Mouse (Mus musculus) left cerebral cortex, adult 9 months (tissue): ENCODE results near the gene Fgfr2.
A peak's percentile ranks its signal among the peaks of the same experiment; 100 is the strongest.

Source experiments
- DNase-seq, 2 experiments: peaks; one replicate each; pipeline ENCODE4 v3.0.0; 2022; ENCODE audit warnings: low spot score in 2 of 2

Gene Fgfr2

DNA sequence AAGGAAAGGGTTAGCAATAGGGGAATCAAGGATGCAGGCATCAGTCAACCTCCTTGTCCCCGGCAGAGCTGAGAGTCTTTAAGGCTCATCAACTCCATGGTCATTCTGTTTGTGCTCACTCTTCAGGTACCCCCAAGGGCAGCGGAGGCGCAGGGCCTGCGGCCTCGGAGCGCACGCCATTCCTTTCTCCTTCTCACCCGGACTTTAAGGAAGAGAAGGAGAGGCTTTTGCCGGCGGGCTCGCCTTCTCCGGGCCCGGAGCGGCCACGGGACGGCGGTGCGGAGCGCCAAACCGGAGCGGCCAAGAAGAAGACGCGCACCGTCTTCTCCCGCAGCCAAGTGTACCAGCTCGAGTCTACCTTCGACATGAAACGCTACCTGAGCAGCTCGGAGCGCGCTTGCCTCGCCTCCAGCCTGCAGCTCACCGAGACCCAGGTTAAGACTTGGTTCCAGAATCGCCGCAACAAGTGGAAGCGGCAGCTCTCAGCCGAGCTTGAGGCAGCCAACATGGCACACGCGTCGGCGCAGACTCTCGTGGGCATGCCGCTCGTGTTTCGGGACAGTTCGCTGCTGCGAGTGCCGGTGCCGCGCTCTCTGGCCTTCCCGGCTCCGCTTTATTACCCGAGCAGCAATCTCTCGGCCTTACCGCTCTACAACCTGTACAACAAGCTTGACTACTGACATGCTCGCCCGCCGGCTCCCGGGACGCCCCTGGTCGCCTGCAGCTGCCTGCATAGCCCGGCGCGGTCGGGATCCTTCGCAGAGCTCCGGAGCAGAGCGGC is 1567.7 kb downstream of the Fgfr2 start:
- DNase-seq, result no peak

- no peak for DNase-seq
Observed at GRCm38 (mm10) chr7:131554341-131555180, 1568.6 kb downstream of the Fgfr2 start.

- DNase-seq, result no peak
Observed at GRCm38 (mm10) chr7:131553771-131554175, 1569.4 kb downstream of the Fgfr2 start.

DNA sequence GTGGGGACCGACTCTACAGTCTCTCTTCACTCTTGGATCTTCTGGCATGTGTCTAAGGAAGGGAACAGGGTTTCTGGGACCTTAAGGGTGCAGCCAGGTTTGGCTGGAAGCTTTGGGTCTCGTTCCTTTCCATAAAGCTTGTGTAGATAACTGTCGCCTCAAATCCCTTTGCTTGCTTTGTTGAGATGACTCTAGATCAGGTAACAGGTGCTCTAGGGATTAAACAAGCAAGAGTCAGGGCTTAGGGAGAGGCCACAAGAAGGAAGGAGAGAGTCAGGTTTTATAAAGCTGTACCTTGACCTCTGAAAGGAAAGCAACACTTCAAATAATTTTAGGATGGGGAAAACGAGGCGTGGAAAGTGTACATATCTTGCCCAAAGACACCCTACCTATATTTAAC is 1570.4 kb downstream of the Fgfr2 start:
- DNase-seq, result no peak

GRCm38 (mm10) chr7:131551931-131552741 is 1571.0 kb downstream of the Fgfr2 start:
- DNase-seq, result no peak

GRCm38 (mm10) chr7:131551471-131551870 is 1571.7 kb downstream of the Fgfr2 start:
- DNase-seq, result no peak

DNA sequence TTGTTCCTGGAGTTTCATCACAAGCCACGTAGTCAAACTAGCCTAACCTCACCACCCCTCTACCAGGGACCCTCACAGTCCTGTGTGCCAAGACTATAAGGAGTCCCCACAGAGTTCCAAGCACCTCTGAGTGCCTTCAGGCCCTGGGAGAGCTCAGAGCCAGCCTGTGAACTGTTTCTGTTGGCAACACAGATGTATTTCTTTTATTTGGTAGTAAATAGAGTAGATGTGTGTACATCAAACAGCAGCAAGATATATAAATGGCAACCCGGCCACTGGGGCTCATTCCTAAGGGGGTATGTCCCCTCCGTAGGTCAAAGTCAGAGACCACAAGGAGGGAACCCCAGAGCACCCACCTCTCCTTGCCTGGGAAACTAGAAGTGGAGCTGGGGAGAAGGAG is 1574.7 kb downstream of the Fgfr2 start, which contains the start of gene Hmx2:
Hmx2 (plus strand) TSS at position 301 of the 400 bp plus-strand sequence.
- DNase-seq, result no peak

DNA sequence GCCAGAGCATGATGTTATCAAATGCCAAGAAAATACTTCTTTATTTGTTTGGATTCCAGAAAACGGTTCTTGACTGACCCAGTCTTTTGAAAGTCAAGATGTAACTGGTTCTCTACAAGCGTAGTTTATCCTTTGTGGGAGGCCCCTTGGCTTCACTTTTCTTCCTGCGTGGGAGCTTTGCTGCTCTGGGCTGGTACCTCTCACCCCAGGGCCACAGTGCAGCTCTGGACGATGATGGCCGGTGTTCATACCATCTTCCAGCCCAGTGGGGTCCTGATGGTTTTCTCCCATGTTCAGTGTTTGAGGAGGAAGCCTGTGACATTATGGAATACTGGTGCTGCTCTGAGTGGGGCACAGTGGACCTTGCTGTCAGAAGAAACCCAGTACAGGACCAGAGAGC is 1575.7 kb downstream of the Fgfr2 start:
- no peak for DNase-seq

- DNase-seq, result no peak
Observed at GRCm38 (mm10) chr7:131546423-131546822, 1576.7 kb downstream of the Fgfr2 start.

DNA sequence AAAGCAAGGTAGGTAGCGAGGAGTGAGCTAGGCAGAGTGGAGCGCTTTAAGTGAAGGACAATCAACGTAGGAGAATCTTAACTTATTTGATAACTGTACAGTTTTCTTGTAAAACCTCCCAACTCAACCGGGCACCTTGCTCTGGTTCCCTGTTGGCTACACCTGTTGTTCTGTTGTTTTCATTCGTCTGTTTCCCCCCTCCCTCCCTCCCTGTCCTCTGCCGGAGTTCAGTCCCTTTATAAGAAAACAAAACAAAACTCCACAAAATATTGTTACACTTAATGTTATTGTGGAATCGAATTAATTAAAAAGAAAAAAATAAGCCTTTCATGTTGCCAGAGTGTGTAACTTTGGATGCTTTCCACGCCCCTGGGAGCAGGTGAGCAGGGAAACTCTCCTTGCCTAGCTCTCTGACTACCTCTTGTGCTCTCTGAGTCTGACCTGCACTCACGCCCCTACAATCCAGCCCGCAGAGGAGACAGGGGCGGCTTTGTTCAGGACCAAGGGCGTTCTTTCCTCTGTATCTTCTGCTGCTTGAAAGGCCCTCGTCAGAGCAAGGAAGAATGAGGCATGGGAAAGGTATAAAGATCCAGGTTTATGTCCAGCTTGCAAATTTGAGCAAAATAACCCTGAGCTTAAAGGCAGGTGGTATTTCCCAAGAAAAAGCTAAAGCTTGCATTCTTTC is 1577.3 kb downstream of the Fgfr2 start:
- no peak for DNase-seq

- DNase-seq, result no peak
Observed at GRCm38 (mm10) chr7:131544871-131545270, 1578.3 kb downstream of the Fgfr2 start.

DNA sequence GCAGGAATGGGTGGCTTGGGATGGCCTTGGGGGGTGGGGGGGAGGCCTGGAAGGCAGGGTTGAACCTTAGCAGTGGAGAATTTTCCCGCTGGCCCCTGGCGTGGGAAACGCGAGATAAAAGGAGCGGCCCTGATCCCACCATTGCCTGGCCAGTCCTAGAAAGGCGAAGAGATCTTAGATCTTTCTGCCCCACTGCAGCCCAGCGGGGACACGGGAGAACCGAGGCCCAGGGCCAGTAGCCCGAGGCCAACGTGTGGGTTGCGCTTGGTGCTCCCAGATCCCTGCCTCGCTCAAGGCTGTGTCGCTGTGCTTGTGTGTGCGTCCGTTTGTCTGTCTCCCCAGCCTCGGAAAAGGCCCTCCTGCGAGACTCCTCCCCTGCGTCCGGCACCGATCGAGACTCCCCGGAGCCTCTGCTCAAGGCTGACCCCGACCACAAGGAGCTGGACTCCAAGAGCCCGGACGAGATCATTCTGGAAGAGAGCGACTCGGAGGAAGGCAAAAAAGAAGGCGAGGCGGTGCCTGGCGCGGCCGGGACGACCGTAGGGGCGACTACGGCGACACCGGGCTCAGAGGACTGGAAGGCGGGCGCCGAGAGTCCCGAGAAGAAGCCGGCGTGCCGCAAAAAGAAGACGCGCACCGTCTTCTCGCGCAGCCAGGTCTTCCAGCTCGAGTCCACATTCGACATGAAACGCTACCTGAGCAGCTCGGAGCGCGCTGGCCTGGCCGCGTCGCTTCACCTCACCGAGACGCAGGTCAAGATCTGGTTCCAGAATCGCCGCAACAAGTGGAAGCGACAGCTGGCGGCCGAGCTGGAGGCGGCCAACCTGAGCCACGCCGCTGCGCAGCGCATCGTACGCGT is 1579.3 kb downstream of the Fgfr2 start:
- no peak for DNase-seq

GRCm38 (mm10) chr7:131542872-131543622 is 1580.1 kb downstream of the Fgfr2 start:
- no peak for DNase-seq

DNA sequence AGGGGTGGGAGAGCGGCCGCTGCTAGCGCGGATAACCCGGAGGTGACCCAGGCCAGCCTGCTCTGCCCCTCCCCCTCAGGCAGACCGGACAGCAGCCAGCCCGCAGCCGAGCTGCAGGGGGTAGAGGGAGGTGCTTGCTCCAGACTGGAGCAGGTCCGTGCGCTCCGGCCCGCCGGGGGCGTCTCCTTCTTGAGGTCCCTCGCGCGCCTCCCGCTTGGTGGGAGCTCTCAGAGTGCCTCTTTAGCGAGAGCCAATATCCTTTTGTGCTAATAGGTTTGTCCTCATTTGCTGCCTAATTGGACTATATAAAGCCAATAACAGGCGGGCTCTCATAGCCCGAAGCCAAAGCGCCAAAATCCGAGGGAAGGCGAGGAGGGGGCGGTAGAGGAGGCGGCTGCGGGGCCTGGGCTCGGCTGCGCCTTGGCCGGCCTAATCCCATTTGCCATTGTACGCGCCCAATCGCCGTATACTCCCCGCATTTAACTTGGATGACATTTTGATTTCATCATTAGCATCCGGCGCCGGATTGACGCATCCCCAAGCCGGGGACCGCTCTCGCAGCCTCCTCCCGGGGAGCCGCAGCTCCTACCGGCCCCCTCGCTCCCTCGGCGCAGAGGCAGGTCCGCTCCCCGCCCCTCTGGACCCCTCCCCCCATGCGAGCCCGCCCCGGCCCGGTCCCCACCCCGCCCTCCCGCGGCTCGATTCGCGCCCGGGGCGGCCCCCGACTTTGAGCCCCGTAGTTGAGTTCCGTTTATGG is 1580.9 kb downstream of the Fgfr2 start, which contains the start of gene Hmx3:
Hmx3 (plus strand) TSS at position 753 of the 757 bp plus-strand sequence.
- no peak for DNase-seq

DNA sequence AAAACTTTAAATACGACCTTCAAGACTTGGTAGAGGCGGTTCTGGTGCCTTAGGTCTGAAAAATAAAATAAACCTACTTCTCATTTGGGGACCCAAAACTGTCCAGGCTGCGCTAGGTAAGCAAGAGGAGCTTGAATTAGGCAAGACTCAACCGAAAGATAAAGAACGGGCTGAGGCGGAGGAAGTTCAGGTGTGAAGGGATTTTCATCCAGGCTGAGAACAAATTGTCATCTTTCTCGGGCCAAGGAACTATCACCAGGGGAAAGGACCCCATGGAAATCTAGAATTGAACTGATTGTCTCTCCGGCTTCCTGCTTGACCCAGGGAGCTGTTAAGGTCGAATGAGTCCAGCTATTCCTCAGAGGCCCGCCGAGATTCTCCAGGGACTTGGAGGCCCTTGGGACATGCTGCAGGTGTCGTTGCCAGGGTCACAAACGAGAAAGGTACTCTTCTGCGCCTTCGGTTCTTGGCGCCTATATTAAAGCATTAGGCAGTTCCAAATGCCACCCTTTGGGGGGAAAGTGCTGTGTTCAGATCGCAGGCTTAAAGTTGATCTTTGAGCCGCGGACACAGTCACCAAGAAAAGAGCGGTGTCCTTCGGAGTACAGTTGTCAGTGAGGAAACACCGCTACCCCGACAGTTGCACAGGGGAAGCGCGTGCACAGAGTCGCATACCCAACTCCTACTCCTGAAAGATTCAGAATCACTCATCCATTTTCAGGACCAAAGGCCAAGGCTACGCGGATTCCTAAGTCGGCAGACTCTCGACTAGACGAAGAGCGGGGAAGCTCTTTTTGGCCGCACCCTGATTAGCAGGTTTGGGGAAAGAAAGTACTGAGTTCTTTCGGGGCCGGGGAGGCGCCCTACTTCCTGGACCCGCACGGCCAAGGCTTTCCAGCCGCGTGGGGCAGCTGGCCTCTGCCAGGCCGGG is 1581.7 kb downstream of the Fgfr2 start:
- no peak for DNase-seq

GRCm38 (mm10) chr7:131539979-131540378 is 1583.2 kb downstream of the Fgfr2 start:
- DNase-seq, result peak in 1 of 2 experiments; percentile 89

- DNase-seq, result no peak
Observed at GRCm38 (mm10) chr7:131503739-131504138, 1619.4 kb downstream of the Fgfr2 start.

DNA sequence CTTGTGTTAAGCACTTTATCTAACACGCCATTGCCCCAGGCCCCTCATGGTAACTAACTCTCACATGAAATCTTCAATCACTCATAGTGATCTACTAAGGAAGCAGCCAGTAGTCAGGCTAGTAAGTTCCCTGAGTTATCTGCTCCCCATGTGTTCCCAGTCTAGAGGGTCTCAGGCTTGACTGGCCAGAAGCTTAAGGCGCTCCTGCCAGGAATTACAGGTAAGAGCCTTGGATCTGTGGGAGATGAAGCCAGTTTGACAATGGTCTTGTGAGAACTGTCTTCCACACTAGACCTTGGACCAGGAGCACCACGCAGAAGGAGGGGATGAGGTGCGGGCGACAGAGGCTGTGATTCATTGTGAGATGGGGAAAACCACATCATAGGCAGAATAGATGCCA is 1644.7 kb downstream of the Fgfr2 start:
- DNase-seq, result no peak
